Mouse (Mus musculus): ENCODE measurements around the gene Taar5. TPM values are rescaled to one million over a fixed set of nuclear protein-coding genes. Genes with fewer than 3 reads are reported as not detected.
A peak's percentile ranks its signal among the peaks of the same experiment; 100 is the strongest.

Gene Taar5
- total and polyA plus RNA-seq, 2 experiments from 2014 or later, result not detected

GRCm38 (mm10) chr10:23949508-23950005 lies 20.9 kb upstream of the Taar5 start, which contains the start of gene Taar3:
Taar3 (plus strand) TSS chr10:23949558.
- DNase-seq (peak; percentile 59), ATAC-seq (peak; percentile 89)
- no peaks in the 10 kb centered on the region for H3K9me3 ChIP-seq (ENCODE audit: low read length)
- H3K27me3 ChIP-seq (ENCODE audit: insufficient read depth, low read length), result no peaks in the 10 kb centered on the region
- no peak within 1 kb of the TSS for H3K4me2 ChIP-seq (ENCODE audit: low read depth)
- H3K4me1 ChIP-seq (ENCODE audit: insufficient read depth), result no peaks in the 10 kb centered on the region
- H3K9ac ChIP-seq, result no peak within 1 kb of the TSS
- 85% methylated on average over 16 of the region's 16 CpGs for WGBS
- peak within 1 kb of the TSS; percentile 54; the same call in 1 of the 2 replicates for H3K27ac ChIP-seq (ENCODE audit: low read depth, low read length)
- H3K36me3 ChIP-seq (ENCODE audit: insufficient read depth), result no peaks in the 10 kb centered on the region
- TF ChIP-seq CTCF (IDR thresholded peaks at IDR 0.05; ENCODE audit: low read depth), result no peak
- H3K4me3 ChIP-seq (ENCODE audit: low read depth, low read length), result no peak within 1 kb of the TSS

GRCm38 (mm10) chr10:23951714-23952113 lies 18.8 kb upstream of the Taar5 start:
- Histone ChIP-seq H3K9ac (no peak overlapping the region), H3K4me3 (ENCODE audit: low read depth, low read length) (no peak overlapping the region), H3K36me3 (ENCODE audit: insufficient read depth) (no peaks in the 10 kb centered on the region), H3K4me2 (ENCODE audit: low read depth) (no peak overlapping the region), H3K4me1 (ENCODE audit: insufficient read depth) (no peaks in the 10 kb centered on the region), H3K27ac (ENCODE audit: low read depth, low read length) (no peak overlapping the region), H3K9me3 (ENCODE audit: low read length) (no peaks in the 10 kb centered on the region), H3K27me3 (ENCODE audit: insufficient read depth, low read length) (no peaks in the 10 kb centered on the region)
- 89% methylated on average over 6 of the region's 6 CpGs for WGBS
- DNase-seq (no peak), ATAC-seq (no peak)
- TF ChIP-seq CTCF (IDR thresholded peaks at IDR 0.05; ENCODE audit: low read depth), result no peak

DNA sequence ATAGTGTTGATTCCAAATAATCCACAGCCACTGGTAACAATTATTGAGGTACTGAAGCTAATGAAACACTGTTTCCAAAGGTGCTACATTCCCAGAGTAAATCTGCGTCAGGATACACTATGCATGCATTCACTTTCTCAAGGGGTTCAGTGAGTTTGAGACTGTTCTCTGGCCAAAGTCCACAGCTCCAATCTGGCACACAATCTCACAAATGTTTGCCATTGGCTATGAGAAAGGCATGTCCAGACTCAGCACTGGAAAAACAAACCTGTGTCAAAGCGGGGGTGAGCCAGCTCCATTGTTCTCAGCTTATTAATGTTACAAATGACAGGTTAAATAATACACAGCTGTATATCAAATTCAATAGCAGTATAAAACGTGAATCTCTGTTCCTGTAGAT lies 11.4 kb upstream of the Taar5 start:
- Histone ChIP-seq H3K9me3 (ENCODE audit: low read length) (no peaks in the 10 kb centered on the region), H3K27ac (ENCODE audit: low read depth, low read length) (no peak overlapping the region), H3K36me3 (ENCODE audit: insufficient read depth) (no peaks in the 10 kb centered on the region), H3K27me3 (ENCODE audit: insufficient read depth, low read length) (no peaks in the 10 kb centered on the region), H3K4me2 (ENCODE audit: low read depth) (no peak overlapping the region), H3K9ac (no peak overlapping the region), H3K4me1 (ENCODE audit: insufficient read depth) (no peaks in the 10 kb centered on the region), H3K4me3 (ENCODE audit: low read depth, low read length) (no peak overlapping the region)
- ATAC-seq (no peak), DNase-seq (no peak)
- WGBS, result 55% methylated on average over 3 of the region's 3 CpGs
- TF ChIP-seq CTCF (IDR thresholded peaks at IDR 0.05; ENCODE audit: low read depth), result no peak

GRCm38 (mm10) chr10:23960444-23960915 lies 10.0 kb upstream of the Taar5 start, which contains the start of gene Taar4:
Taar4 (plus strand) TSS chr10:23960494.
- Histone ChIP-seq H3K27ac (ENCODE audit: low read depth, low read length) (no peak within 1 kb of the TSS), H3K9ac (no peak within 1 kb of the TSS), H3K4me1 (ENCODE audit: insufficient read depth) (no peaks in the 10 kb centered on the region), H3K4me3 (ENCODE audit: low read depth, low read length) (no peak within 1 kb of the TSS), H3K27me3 (ENCODE audit: insufficient read depth, low read length) (no peaks in the 10 kb centered on the region), H3K9me3 (ENCODE audit: low read length) (no peaks in the 10 kb centered on the region), H3K36me3 (ENCODE audit: insufficient read depth) (no peaks in the 10 kb centered on the region), H3K4me2 (ENCODE audit: low read depth) (no peak within 1 kb of the TSS)
- WGBS, result 97% methylated on average over 13 of the region's 13 CpGs
- no peak for ATAC-seq
- no peak for DNase-seq
- no peak for TF ChIP-seq CTCF (IDR thresholded peaks at IDR 0.05; ENCODE audit: low read depth)

- no peak overlapping the region for H3K27ac ChIP-seq (ENCODE audit: low read depth, low read length)
- no peak overlapping the region for H3K4me2 ChIP-seq (ENCODE audit: low read depth)
- peak; percentile 10 for DNase-seq
- peak; percentile 42; the same call in 1 of the 2 replicates for ATAC-seq
- WGBS, result 38% methylated on average over 3 of the region's 3 CpGs
- H3K4me1 ChIP-seq (ENCODE audit: insufficient read depth), result no peaks in the 10 kb centered on the region
- TF ChIP-seq CTCF (IDR thresholded peaks at IDR 0.05; ENCODE audit: low read depth), result no peak
- H3K27me3 ChIP-seq (ENCODE audit: insufficient read depth, low read length), result no peaks in the 10 kb centered on the region
- no peaks in the 10 kb centered on the region for H3K9me3 ChIP-seq (ENCODE audit: low read length)
- H3K4me3 ChIP-seq (ENCODE audit: low read depth, low read length), result no peak overlapping the region
- H3K36me3 ChIP-seq (ENCODE audit: insufficient read depth), result no peaks in the 10 kb centered on the region
- no peak overlapping the region for H3K9ac ChIP-seq
Measured at GRCm38 (mm10) chr10:23963444-23963843, 7.1 kb upstream of the Taar5 start.

GRCm38 (mm10) chr10:23964921-23965610 lies 5.4 kb upstream of the Taar5 start:
- H3K9ac ChIP-seq, result no peak overlapping the region
- no peak overlapping the region for H3K27ac ChIP-seq (ENCODE audit: low read depth, low read length)
- no peak overlapping the region for H3K4me2 ChIP-seq (ENCODE audit: low read depth)
- no peak for TF ChIP-seq CTCF (IDR thresholded peaks at IDR 0.05; ENCODE audit: low read depth)
- H3K27me3 ChIP-seq (ENCODE audit: insufficient read depth, low read length), result no peaks in the 10 kb centered on the region
- no peaks in the 10 kb centered on the region for H3K36me3 ChIP-seq (ENCODE audit: insufficient read depth)
- no peaks in the 10 kb centered on the region for H3K4me1 ChIP-seq (ENCODE audit: insufficient read depth)
- H3K9me3 ChIP-seq (ENCODE audit: low read length), result no peaks in the 10 kb centered on the region
- no peak overlapping the region for H3K4me3 ChIP-seq (ENCODE audit: low read depth, low read length)
- WGBS, result 91% methylated on average over 6 of the region's 6 CpGs
- no peak for ATAC-seq
- no peak for DNase-seq

DNA sequence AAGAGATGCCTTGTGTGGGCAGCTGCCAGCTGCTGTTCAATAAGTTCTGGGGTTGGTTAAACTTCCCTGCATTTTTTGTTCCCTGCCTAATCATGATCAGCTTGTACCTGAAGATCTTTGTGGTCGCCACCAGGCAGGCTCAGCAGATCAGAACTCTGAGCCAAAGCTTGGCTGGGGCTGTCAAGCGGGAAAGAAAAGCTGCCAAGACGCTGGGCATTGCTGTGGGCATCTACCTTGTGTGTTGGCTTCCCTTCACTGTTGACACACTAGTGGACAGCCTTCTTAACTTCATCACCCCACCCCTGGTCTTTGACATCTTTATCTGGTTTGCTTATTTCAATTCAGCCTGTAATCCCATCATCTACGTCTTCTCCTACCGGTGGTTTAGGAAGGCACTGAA lies 750 bp downstream of the Taar5 start:
- no peak overlapping the region for H3K9ac ChIP-seq
- H3K9me3 ChIP-seq (ENCODE audit: low read length), result no peaks in the 10 kb centered on the region
- ATAC-seq (no peak), DNase-seq (no peak)
- no peak overlapping the region for H3K4me2 ChIP-seq (ENCODE audit: low read depth)
- H3K27ac ChIP-seq (ENCODE audit: low read depth, low read length), result no peak overlapping the region
- no peak overlapping the region for H3K4me3 ChIP-seq (ENCODE audit: low read depth, low read length)
- H3K36me3 ChIP-seq (ENCODE audit: insufficient read depth), result no peaks in the 10 kb centered on the region
- WGBS, result 90% methylated on average over 5 of the region's 5 CpGs
- H3K27me3 ChIP-seq (ENCODE audit: insufficient read depth, low read length), result no peaks in the 10 kb centered on the region
- H3K4me1 ChIP-seq (ENCODE audit: insufficient read depth), result no peaks in the 10 kb centered on the region
- no peak for TF ChIP-seq CTCF (IDR thresholded peaks at IDR 0.05; ENCODE audit: low read depth)
